Mouse (Mus musculus): ENCODE data around the gene Tubb2a.

DNA sequence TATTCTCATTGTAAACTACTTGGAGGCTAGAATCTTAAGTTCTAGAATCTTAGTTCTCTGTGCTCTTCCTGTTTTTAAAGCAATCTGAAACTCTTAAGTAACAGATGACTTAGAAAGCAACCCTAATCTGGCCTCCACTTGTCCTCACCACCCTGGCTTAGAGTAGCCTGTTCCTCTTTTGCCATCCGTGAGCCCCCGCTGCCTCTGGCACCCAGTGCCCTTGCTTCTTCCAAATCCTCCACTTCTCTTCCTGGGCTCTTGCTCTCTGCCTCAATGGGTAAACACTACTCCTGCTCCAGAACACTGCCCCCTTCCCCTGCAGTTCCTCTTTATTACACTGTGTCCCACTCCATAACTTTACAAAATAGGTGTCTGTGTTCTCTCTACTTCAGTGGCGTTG is 26.1 kb downstream of the Tubb2a start:
- TF ChIP-seq CTCF (IDR thresholded peaks at IDR 0.05; ENCODE audit: extremely low read depth, insufficient read depth, low read length) (no peak), POLR2A (IDR thresholded peaks at IDR 0.05; ENCODE audit: extremely low read depth, insufficient read depth, low read length) (no peak)
